Mouse (Mus musculus) lung, postnatal 0 days (tissue): ENCODE measurements around the gene Pacsin2. TPM values are rescaled to one million over a fixed set of nuclear protein-coding genes. Genes with fewer than 3 reads are reported as not detected.
A peak's percentile ranks its signal among the peaks of the same experiment; 100 is the strongest.

Experiments
- ATAC-seq: fragments of 200-750 bp; cut with Nextera tagmentation; 2 replicates; pipeline ENCODE4 v1.8.0; 2017; ENCODE audit warnings: moderate library complexity
- DNase-seq: peaks from one replicate; pipeline ENCODE4 v3.0.0-alpha.2; 2016; ENCODE audit warnings: low spot score
- H3K27ac ChIP-seq: fragments of 300-500 bp; sonication (generic); 2 replicates; pipeline ENCODE4 v1.5.1; 2014; ENCODE audit warnings: antibody characterized with exemption, mild to moderate bottlenecking, low read length, mixed read lengths
- H3K27me3 ChIP-seq: fragments of 300-500 bp; sonication (generic); replicated peaks from 2 replicates; pipeline ENCODE4 v1.6.1; 2014; ENCODE audit warnings: low read length, mixed read lengths; ENCODE audit not compliant: insufficient read depth
- H3K36me3 ChIP-seq: fragments of 300-500 bp; sonication (generic); 2 replicates; pipeline ENCODE4 v1.6.1; 2014; ENCODE audit warnings: low read length, mixed read lengths; ENCODE audit not compliant: insufficient read depth
- H3K4me1 ChIP-seq: fragments of 300-500 bp; sonication (generic); 2 replicates; pipeline ENCODE4 v1.6.1; 2014; ENCODE audit warnings: antibody characterized with exemption, low read depth, low read length, mixed read lengths; ENCODE audit not compliant: insufficient read depth
- H3K4me2 ChIP-seq: fragments of 300-500 bp; sonication (generic); replicated peaks from 2 replicates; pipeline ENCODE4 v1.6.1; 2014; ENCODE audit warnings: low read depth, mild to moderate bottlenecking, low read length, moderate library complexity, mixed read lengths
- H3K4me3 ChIP-seq: fragments of 300-500 bp; sonication (generic); 2 replicates; pipeline ENCODE4 v1.5.1; 2014; ENCODE audit warnings: low read depth, low read length
- H3K9ac ChIP-seq: fragments of 300-500 bp; sonication (generic); replicated peaks from 2 replicates; pipeline ENCODE4 v1.6.1; 2014; ENCODE audit warnings: low read depth, mild to moderate bottlenecking
- H3K9me3 ChIP-seq: fragments of 300-500 bp; sonication (generic); 2 replicates; pipeline ENCODE4 v1.6.1; 2016; ENCODE audit warnings: low read length, mixed read lengths
- CTCF ChIP-seq: IDR thresholded peaks from 2 replicates; pipeline ENCODE4 v1.5.1; 2016; ENCODE audit warnings: antibody characterized with exemption, mild to moderate bottlenecking
- EP300 ChIP-seq: IDR thresholded peaks from 2 replicates; pipeline ENCODE4 v1.6.1; 2016; ENCODE audit warnings: antibody characterized with exemption, mild to moderate bottlenecking, control low read depth
- WGBS: fragments of 180-500 bp; shearing (Covaris S2); extraction: QIAGEN DNeasy Blood & Tissue Kit; methylation state at CpG from one replicate; pipeline ENCODE4 v1.1.7; 2014; 5-methylcytosine and 5-hydroxymethylcytosine counted together
- polyA plus RNA-seq: library from polyadenylated mRNA; unstranded; fragments of >200 nt; fragmentation: Nextera tagmentation; extraction: Ambion mirVana; gene quantifications from 2 replicates; pipeline ENCODE4 v1.2.1, GENCODE M21; 2015

Gene Pacsin2
- polyA plus RNA-seq, 1 experiment from 2014 or later, result 46.7 TPM

- 70% methylated on average over 4 of the region's 4 CpGs for WGBS
- peaks cover 31% of the 10 kb centered on the region; the same call in 1 of the 2 replicates for H3K4me1 ChIP-seq
These were observed 21.8 kb downstream of the Pacsin2 start for GRCm38 (mm10) chr15:83442495-83443037.

GRCm38 (mm10) chr15:83440726-83441125 is 23.7 kb downstream of the Pacsin2 start:
- WGBS, result 51% methylated on average over 5 of the region's 5 CpGs
- TF ChIP-seq CTCF, result no peak
- 0 out of 2 replicates have a peak, but pooled peaks have one; percentile 24 for TF ChIP-seq EP300
- Histone ChIP-seq H3K9ac (no peak overlapping the region), H3K9me3 (no peaks in the 10 kb centered on the region), H3K27me3 (no peaks in the 10 kb centered on the region), H3K4me3 (no peak overlapping the region), H3K4me1 (peaks cover 26% of the 10 kb centered on the region; the same call in 1 of the 2 replicates), H3K36me3 (no peaks in the 10 kb centered on the region), H3K4me2 (no peak overlapping the region), H3K27ac (no peak overlapping the region)
- ATAC-seq (peak; percentile 27; the same call in 1 of the 2 replicates), DNase-seq (no peak)

More at GRCm38 (mm10) chr15:83442495-83443037, 21.8 kb downstream of the Pacsin2 start:
- ATAC-seq (no peak), DNase-seq (peak; percentile 60)
- Histone ChIP-seq H3K4me3 (no peak overlapping the region), H3K9ac (no peak overlapping the region), H3K27me3 (no peaks in the 10 kb centered on the region), H3K27ac (peak overlapping the region; percentile 57; the same call in 1 of the 2 replicates), H3K36me3 (no peaks in the 10 kb centered on the region), H3K9me3 (no peaks in the 10 kb centered on the region), H3K4me2 (no peak overlapping the region)
- TF ChIP-seq EP300 (no peak), CTCF (no peak)

GRCm38 (mm10) chr15:83436541-83436940 is 27.9 kb downstream of the Pacsin2 start:
- H3K4me3 ChIP-seq, result no peak overlapping the region
- H3K9me3 ChIP-seq, result no peaks in the 10 kb centered on the region
- WGBS, result 70% methylated on average over 9 of the region's 9 CpGs
- H3K4me1 ChIP-seq, result peaks cover 18% of the 10 kb centered on the region; the same call in 1 of the 2 replicates
- H3K27me3 ChIP-seq, result no peaks in the 10 kb centered on the region
- ATAC-seq, result no peak
- no peaks in the 10 kb centered on the region for H3K36me3 ChIP-seq
- H3K4me2 ChIP-seq, result no peak overlapping the region
- TF ChIP-seq CTCF, result peak; percentile 16; the same call in 1 of the 2 replicates
- no peak for TF ChIP-seq EP300
- H3K9ac ChIP-seq, result no peak overlapping the region
- no peak for DNase-seq
- H3K27ac ChIP-seq, result no peak overlapping the region

GRCm38 (mm10) chr15:83435324-83436090 is 28.9 kb downstream of the Pacsin2 start:
- Histone ChIP-seq H3K9me3 (no peaks in the 10 kb centered on the region), H3K36me3 (no peaks in the 10 kb centered on the region), H3K9ac (no peak overlapping the region), H3K27me3 (no peaks in the 10 kb centered on the region), H3K27ac (no peak overlapping the region; the same call in 1 of the 2 replicates), H3K4me1 (peaks cover 10% of the 10 kb centered on the region; the same call in 1 of the 2 replicates), H3K4me2 (no peak overlapping the region), H3K4me3 (no peak overlapping the region)
- WGBS, result 73% methylated on average over 8 of the region's 8 CpGs
- TF ChIP-seq CTCF (no peak), EP300 (no peak)
- peak; percentile 51 for DNase-seq
- no peak for ATAC-seq

GRCm38 (mm10) chr15:83434692-83435091 is 29.7 kb downstream of the Pacsin2 start:
- Histone ChIP-seq H3K4me1 (peaks cover 10% of the 10 kb centered on the region; the same call in 1 of the 2 replicates), H3K4me3 (no peak overlapping the region), H3K4me2 (no peak overlapping the region), H3K36me3 (no peaks in the 10 kb centered on the region), H3K9ac (no peak overlapping the region), H3K27me3 (no peaks in the 10 kb centered on the region), H3K9me3 (no peaks in the 10 kb centered on the region), H3K27ac (peak overlapping the region; percentile 20; the same call in 1 of the 2 replicates)
- no peak for ATAC-seq
- no peak for DNase-seq
- TF ChIP-seq EP300 (no peak), CTCF (no peak)
- 64% methylated on average over 4 of the region's 4 CpGs for WGBS

GRCm38 (mm10) chr15:83433344-83433743 is 31.1 kb downstream of the Pacsin2 start:
- WGBS, result 60% methylated on average over 2 of the region's 2 CpGs
- ATAC-seq, result no peak
- Histone ChIP-seq H3K27me3 (no peaks in the 10 kb centered on the region), H3K4me3 (no peak overlapping the region), H3K36me3 (no peaks in the 10 kb centered on the region), H3K4me1 (peaks cover 10% of the 10 kb centered on the region; the same call in 1 of the 2 replicates), H3K9ac (0 out of 2 replicates have a peak overlapping the region, but pooled peaks have one; percentile 24), H3K27ac (peak overlapping the region; percentile 93), H3K4me2 (peak overlapping the region; percentile 48), H3K9me3 (no peaks in the 10 kb centered on the region)
- DNase-seq, result peak; percentile 28
- TF ChIP-seq CTCF (no peak), EP300 (no peak)
